Mouse (Mus musculus): ENCODE measurements at regions not wholly inside any gene's neighbourhood (a gene's known extent, or its start where the extent isn't known, plus 50 kb on each side); places are given as distances from the start of the nearest gene placed in this dataset.

GRCm38 (mm10) chr15:13236869-13237507, 63.5 kb upstream of the Cdh6 start:
- Histone ChIP-seq H3K4me1 (ENCODE audit: control insufficient read depth, insufficient read depth, low read depth, low read length) (no peaks in the 10 kb centered on the region), H3K27ac (ENCODE audit: low read depth, low read length) (no peak overlapping the region), H3K9ac (ENCODE audit: low read depth, low read length) (no peak overlapping the region), H3K27me3 (replicated peaks; ENCODE audit: control insufficient read depth, insufficient read depth, low read length) (no peaks in the 10 kb centered on the region), H3K36me3 (ENCODE audit: control insufficient read depth, insufficient read depth, low read length) (no peaks in the 10 kb centered on the region), H3K4me3 (ENCODE audit: low read length) (no peak overlapping the region), H3K9me3 (ENCODE audit: control insufficient read depth, low read length) (no peaks in the 10 kb centered on the region), H3K4me2 (ENCODE audit: low read length) (no peak overlapping the region)
- ATAC-seq, result no peak
- 76% methylated on average over 8 of the region's 8 CpGs for WGBS

- WGBS, result 73% methylated on average over 5 of the region's 5 CpGs
These were observed 59.2 kb upstream of the Cdh6 start for GRCm38 (mm10) chr15:13232567-13233259.

GRCm38 (mm10) chr15:13231550-13231949, 58.1 kb upstream of the Cdh6 start:
- no peaks in the 10 kb centered on the region for H3K9me3 ChIP-seq (ENCODE audit: control insufficient read depth, low read length)
- no peak overlapping the region for H3K4me2 ChIP-seq (ENCODE audit: low read length)
- no peaks in the 10 kb centered on the region for H3K36me3 ChIP-seq (ENCODE audit: control insufficient read depth, insufficient read depth, low read length)
- WGBS, result 56% methylated on average over 4 of the region's 4 CpGs
- H3K4me3 ChIP-seq (ENCODE audit: low read length), result no peak overlapping the region
- ATAC-seq, result no peak
- no peaks in the 10 kb centered on the region for H3K27me3 ChIP-seq (replicated peaks; ENCODE audit: control insufficient read depth, insufficient read depth, low read length)
- H3K9ac ChIP-seq (ENCODE audit: low read depth, low read length), result no peak overlapping the region
- no peaks in the 10 kb centered on the region for H3K4me1 ChIP-seq (ENCODE audit: control insufficient read depth, insufficient read depth, low read depth, low read length)
- no peak overlapping the region for H3K27ac ChIP-seq (ENCODE audit: low read depth, low read length)

More at GRCm38 (mm10) chr15:13232567-13233259, 59.2 kb upstream of the Cdh6 start:
- Histone ChIP-seq H3K27me3 (replicated peaks; ENCODE audit: control insufficient read depth, insufficient read depth, low read length) (no peaks in the 10 kb centered on the region), H3K9me3 (ENCODE audit: control insufficient read depth, low read length) (no peaks in the 10 kb centered on the region), H3K27ac (ENCODE audit: low read depth, low read length) (no peak overlapping the region), H3K4me2 (ENCODE audit: low read length) (no peak overlapping the region), H3K9ac (ENCODE audit: low read depth, low read length) (no peak overlapping the region), H3K36me3 (ENCODE audit: control insufficient read depth, insufficient read depth, low read length) (no peaks in the 10 kb centered on the region), H3K4me1 (ENCODE audit: control insufficient read depth, insufficient read depth, low read depth, low read length) (no peaks in the 10 kb centered on the region), H3K4me3 (ENCODE audit: low read length) (no peak overlapping the region)
- ATAC-seq, result no peak

- Histone ChIP-seq H3K27me3 (replicated peaks; ENCODE audit: control insufficient read depth, insufficient read depth, low read length) (no peaks in the 10 kb centered on the region), H3K36me3 (ENCODE audit: control insufficient read depth, insufficient read depth, low read length) (no peaks in the 10 kb centered on the region), H3K4me3 (ENCODE audit: low read length) (no peak overlapping the region), H3K4me1 (ENCODE audit: control insufficient read depth, insufficient read depth, low read depth, low read length) (no peaks in the 10 kb centered on the region), H3K27ac (ENCODE audit: low read depth, low read length) (no peak overlapping the region), H3K9me3 (ENCODE audit: control insufficient read depth, low read length) (no peaks in the 10 kb centered on the region), H3K4me2 (ENCODE audit: low read length) (no peak overlapping the region), H3K9ac (ENCODE audit: low read depth, low read length) (no peak overlapping the region)
- 93% methylated on average over 12 of the region's 12 CpGs for WGBS
- no peak for ATAC-seq
These were observed 54.6 kb upstream of the Cdh6 start for GRCm38 (mm10) chr15:13228125-13228524.
